Mouse (Mus musculus): ENCODE measurements at regions not wholly inside any gene's neighbourhood (a gene's known extent, or its start where the extent isn't known, plus 50 kb on each side); places are given as distances from the start of the nearest gene placed in this dataset.

DNA sequence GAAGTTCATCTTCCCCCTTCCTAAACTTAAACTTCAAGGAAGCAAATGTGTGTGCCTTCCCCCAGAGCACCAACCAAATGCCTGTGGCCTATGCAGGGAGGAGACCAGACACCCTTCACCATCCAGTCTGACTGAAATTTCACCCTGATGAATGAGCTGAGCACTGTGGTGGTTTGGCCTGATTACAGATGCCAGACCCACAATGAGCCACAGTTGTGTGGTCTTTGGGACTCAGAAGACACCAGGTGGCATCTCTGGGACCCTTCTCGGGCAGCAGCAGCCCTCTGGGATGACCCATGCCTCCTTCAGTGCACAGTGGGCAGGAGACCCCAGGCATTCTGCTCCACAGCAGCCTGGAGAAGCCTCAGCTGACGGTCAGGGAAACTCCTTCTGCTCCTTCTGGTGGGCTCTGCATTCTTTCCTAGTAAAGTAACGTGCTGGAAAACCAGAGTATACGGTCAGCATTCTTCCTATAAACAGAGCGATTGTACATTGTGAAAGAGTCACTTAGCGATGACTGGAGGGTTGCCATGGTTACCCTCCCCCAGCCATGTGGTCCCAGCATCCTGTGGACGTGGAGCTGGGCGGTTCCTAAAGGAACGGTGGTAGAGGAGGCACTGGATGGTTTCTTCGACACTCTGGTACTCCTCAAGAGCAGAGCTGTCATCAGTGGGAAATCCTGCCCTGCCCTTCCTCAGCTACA is 50.3 kb upstream of the Col5a1 start:
- Histone ChIP-seq H3K4me1 (ENCODE audit: control insufficient read depth, insufficient read depth, low read length) (peaks cover 24% of the 10 kb centered on the region), H3K4me2 (ENCODE audit: low read depth, severe bottlenecking) (no peak overlapping the region), H3K9me3 (ENCODE audit: control insufficient read depth, low read length) (no peaks in the 10 kb centered on the region), H3K27ac (replicated peaks; ENCODE audit: low read depth, low read length) (peak overlapping the region; percentile 77), H3K36me3 (ENCODE audit: control insufficient read depth, insufficient read depth, low read length) (no peaks in the 10 kb centered on the region), H3K4me3 (ENCODE audit: low read depth, low read length) (no peak overlapping the region), H3K9ac (ENCODE audit: low read length) (no peak overlapping the region), H3K27me3 (ENCODE audit: control insufficient read depth, insufficient read depth, low read length) (no peaks in the 10 kb centered on the region)
- ATAC-seq (ENCODE audit: insufficient number of reproducible peaks, low FRiP score, low TSS enrichment, low read depth) (0 out of 2 replicates have a peak, but pooled peaks have one; percentile 70), DNase-seq (ENCODE audit: low spot score) (peak; percentile 64)
- 40% methylated on average over 10 of the region's 10 CpGs for WGBS
